Mouse (Mus musculus): ENCODE data around the gene Dohh. TPM values are rescaled to one million over a fixed set of nuclear protein-coding genes. Genes with fewer than 3 reads are reported as not detected.
A peak's percentile ranks its signal among the peaks of the same experiment; 100 is the strongest.

Dohh gene
- 93.4 and 98.7 TPM in 2 replicates for polyA plus RNA-seq (2016; fragmentation: Nextera tagmentation; extraction: Ambion mirVana)

DNA sequence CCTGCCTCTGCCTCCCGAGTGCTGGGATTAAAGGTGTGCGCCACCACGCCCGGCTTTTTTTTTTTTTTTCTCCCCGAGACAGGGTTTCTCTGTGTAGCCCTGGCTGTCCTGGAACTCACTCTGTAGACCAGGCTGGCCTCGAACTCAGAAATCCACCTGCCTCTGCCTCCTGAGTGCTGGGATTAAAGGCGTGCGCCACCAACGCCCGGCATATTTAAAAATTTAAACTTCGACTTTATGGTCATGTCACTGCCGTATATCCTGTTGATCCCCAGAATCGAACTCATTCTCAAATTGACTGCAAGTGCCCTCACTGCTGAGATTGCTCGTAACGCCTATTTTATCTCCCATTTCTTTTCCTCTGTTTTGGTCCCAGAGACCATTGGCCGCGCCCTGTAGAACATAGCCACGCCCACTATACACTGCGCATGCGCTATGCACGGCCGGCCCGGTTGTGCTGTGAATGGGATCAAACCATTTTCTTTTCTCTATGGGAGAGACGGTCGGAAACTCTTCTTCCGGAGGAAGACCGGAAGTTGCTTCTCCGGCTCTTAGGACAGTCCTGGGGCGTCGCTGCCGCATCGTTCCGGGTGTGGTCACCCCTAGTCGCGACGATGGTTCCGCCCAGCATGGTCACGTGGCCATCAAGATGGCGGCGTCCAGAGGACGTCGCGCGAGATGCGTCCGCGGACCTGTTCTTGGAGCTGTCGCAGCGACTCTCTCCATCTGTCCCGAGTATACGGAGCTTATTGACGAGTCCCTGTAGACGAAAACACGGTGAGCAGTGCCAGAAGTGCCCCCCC, at the start of gene Dohh, which contains the start of gene Gm48551:
Gene Dohh (plus strand): TSS at position 627 of the 803 bp plus-strand sequence.
Gene Gm48551 (plus strand): TSS at position 665 of the 803 bp plus-strand sequence.
- Histone ChIP-seq H3K36me3 (peaks cover 35% of the 10 kb centered on the region), H3K9me3 (replicated peaks) (no peaks in the 10 kb centered on the region), H3K4me1 (peaks cover 26% of the 10 kb centered on the region), H3K27me3 (ENCODE audit: low read depth, poor library complexity, severe bottlenecking) (no peaks in the 10 kb centered on the region), H3K4me3 (peak within 1 kb of the TSS; percentile 87), H3K27ac (replicated peaks) (peak within 1 kb of the TSS; percentile 89)
- DNase-seq (ENCODE audit: low spot score), result peak; percentile 98
- 8% methylated on average over 54 of the region's 54 CpGs for WGBS

DNA sequence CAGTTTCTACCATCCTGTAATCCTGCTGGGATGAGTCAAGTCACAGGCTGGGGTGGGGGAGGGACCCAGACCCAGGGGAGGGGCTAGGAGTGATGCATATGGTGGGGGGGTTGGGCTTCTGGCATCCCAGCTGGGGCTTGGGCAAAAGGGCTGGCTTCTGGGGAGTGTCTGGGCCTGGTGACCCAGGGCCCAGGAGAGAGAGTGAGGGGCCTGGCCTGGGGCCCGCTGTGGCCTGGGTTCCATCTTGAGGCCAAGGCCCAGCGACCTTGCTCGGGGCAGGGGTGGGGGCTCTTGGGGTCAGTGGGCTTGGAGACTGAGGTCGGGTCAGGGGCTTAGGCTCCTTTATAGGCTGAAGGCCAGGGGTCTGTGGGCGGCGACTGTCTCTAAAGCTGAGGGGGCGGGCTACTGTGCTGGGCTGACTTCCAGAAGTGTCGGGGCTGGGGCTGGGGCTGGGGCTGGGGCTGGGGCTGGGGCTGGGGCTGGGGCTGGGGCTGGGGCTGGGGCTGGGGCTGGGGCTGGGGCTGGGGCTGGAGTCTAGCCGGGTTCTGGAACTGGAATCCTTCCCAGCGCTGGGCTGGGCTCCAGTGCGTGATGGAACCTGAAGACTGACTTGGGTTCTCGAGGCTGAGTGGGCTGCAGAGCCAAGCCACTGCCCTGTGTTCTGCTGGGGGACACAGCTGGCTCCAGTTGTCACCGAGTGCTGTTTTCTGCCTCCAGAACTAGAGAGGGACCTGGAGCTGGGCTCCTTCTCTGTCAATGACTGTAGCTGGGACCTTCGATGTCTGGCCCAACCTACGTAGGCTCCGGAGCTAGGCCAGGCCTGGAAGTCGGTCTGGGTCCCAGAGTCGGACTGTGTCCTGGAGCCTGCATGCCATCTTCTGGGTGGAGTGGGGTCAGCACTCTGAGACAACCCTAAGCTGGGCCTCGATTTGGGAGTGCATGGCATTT, 48.6 kb upstream of the Dohh start:
- Histone ChIP-seq H3K4me3 (peak overlapping the region; percentile 37), H3K9me3 (replicated peaks) (no peaks in the 10 kb centered on the region), H3K4me1 (peaks cover 41% of the 10 kb centered on the region), H3K27ac (replicated peaks) (peak overlapping the region; percentile 86), H3K27me3 (ENCODE audit: low read depth, poor library complexity, severe bottlenecking) (peaks cover 77% of the 10 kb centered on the region), H3K36me3 (no peaks in the 10 kb centered on the region)
- peak; percentile 68 for DNase-seq (ENCODE audit: low spot score)
- 37% methylated on average over 19 of the region's 19 CpGs for WGBS

DNA sequence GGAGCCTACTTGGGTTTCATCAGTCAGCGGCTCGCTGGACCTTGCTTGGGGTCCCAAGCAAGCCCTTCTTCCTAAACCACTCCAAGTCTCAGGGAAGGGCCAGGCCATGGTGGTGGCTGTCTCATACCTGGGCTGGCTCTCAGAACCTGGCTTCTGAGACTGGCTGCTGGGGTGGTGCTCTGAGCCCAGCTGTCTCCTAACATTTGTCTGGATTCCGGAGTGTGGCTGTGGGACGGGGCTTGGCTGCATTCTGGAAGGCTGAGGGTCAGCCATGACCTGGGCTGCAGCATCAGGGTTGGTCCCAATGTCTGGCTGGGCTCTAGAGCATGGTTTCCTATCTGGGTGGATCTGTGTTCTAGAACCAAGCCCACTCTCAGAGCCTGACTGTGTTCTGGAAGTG, 47.7 kb upstream of the Dohh start:
- WGBS, result 96% methylated on average over 4 of the region's 4 CpGs
- H3K4me1 ChIP-seq, result peaks cover 42% of the 10 kb centered on the region
- H3K4me3 ChIP-seq, result no peak overlapping the region
- DNase-seq (ENCODE audit: low spot score), result no peak
- H3K27ac ChIP-seq (replicated peaks), result peak overlapping the region; percentile 86; the same call in 1 of the 2 replicates
- peaks cover 80% of the 10 kb centered on the region for H3K27me3 ChIP-seq (ENCODE audit: low read depth, poor library complexity, severe bottlenecking)
- no peaks in the 10 kb centered on the region for H3K36me3 ChIP-seq
- H3K9me3 ChIP-seq (replicated peaks), result no peaks in the 10 kb centered on the region

DNA sequence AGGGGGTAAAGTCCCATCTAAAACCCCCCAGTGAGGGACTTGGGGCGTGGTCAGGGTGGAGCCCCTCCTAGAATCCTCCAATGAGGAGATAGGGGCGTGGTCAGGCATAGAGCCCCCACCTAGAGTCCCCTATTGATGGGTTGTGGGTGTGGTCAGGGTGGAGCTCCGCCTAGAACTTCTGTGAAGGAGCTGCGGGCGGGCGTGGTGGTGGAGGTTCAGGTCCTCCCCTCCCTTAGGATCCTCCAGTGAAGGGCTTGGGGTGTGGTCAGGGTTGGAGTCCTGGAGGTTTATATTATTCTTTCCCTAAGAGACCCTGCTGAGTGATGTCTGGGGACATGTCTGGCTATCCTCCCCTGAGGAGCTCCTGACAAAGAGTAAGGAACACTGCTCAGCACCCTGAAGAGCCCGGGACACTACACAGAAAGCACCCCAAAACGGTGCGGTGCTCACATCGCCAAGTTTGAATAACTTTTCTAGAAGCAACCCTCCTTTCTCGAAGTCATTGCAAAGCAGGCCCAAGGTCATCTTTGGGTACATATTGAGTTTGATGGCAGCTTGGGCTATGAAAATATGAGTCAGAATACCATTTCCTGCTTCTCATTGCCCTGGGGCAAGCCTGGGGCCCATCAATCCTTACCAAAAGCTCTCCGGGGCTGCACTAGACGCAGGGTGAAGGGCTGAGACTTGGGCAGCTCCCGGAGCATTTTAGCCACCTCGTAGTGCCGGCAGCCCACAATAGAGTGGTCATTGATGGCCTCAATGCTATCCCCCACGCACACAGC, 43.5 kb upstream of the Dohh start:
- Histone ChIP-seq H3K27ac (replicated peaks) (no peak overlapping the region), H3K9me3 (replicated peaks) (no peaks in the 10 kb centered on the region), H3K4me1 (peaks cover 23% of the 10 kb centered on the region), H3K4me3 (no peak overlapping the region), H3K27me3 (ENCODE audit: low read depth, poor library complexity, severe bottlenecking) (peaks cover 85% of the 10 kb centered on the region), H3K36me3 (peaks cover 8% of the 10 kb centered on the region)
- no peak for DNase-seq (ENCODE audit: low spot score)
- WGBS, result 39% methylated on average over 17 of the region's 17 CpGs

DNA sequence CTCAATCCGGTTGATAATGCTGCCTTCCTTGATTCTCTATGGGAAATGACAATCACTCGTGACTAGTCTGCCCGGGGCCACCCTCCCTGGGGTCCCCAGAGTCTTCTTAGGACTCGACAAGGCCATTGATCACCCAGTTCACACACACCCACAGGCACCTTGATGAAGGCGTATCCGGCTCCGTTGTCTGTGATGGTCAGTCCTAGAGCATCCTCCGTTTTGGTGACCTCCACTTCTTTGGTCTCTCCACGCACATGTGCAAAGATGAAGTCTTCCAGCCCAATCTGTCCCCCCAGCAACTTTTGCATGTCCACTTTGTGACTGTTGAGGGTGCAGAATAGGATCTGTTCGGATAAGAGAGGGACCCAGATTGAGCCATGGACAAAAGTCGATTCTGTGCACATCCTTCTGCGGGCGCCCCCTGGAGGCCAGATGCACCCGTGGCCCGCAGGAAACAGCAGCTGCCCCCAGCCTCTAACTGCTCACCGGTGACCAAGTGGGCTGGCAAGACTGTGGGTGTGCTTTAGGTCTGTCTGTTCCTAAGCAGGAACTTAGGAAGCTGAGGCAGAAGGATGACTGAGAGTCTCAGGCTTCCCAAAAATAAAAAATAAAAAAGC, 42.8 kb upstream of the Dohh start:
- Histone ChIP-seq H3K4me3 (no peak overlapping the region), H3K4me1 (peaks cover 22% of the 10 kb centered on the region), H3K27me3 (ENCODE audit: low read depth, poor library complexity, severe bottlenecking) (peaks cover 91% of the 10 kb centered on the region), H3K9me3 (replicated peaks) (no peaks in the 10 kb centered on the region), H3K27ac (replicated peaks) (no peak overlapping the region), H3K36me3 (peaks cover 15% of the 10 kb centered on the region)
- WGBS, result 36% methylated on average over 16 of the region's 16 CpGs
- peak; percentile 75 for DNase-seq (ENCODE audit: low spot score)

DNA sequence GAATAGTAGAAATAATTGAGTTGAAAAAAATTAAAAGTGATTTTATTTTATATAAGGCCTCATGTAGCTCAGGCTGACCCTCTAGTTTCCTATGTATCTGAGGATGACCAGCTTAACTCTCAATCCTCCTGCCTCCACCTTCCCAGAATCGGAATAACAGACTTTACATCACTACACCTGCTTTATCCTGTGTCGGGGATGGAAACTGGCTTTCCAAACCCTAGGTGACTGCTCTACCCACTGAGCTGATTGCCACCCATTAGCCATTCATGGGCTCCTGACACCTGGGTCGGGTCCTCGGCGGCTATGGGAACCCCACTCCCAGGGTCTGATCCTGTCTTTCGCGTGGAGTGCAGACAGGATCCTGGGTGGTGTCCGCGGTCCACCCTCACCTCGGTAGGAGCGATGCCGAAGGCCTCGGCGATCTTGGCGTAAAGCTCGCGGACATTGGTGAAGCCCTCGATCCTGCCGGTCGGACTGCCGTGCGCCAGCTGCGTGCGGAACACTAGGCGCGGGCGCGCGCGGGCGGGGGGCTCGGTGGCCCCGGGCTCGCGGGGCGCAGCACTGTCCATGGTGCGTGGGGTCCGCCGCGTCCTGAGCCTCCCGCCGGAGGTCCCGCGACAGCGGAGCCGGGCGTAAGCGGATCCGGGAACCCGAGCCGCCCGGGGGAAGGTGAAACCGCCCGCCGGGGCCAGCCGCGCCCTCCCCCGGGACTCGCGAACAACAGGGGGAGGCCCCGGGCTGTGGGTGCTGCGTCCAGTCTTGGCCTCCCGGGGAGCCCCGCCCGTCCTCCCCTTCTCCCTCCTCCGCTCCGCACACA, 41.3 kb upstream of the Dohh start, which contains the start of gene Gipc3:
Gene Gipc3 (minus strand): TSS at position 581 of the 820 bp plus-strand sequence.
- Histone ChIP-seq H3K4me3 (peak within 1 kb of the TSS; percentile 57), H3K27me3 (ENCODE audit: low read depth, poor library complexity, severe bottlenecking) (peaks cover 91% of the 10 kb centered on the region), H3K27ac (replicated peaks) (peak within 1 kb of the TSS; percentile 61), H3K4me1 (peaks cover 33% of the 10 kb centered on the region), H3K36me3 (peaks cover 25% of the 10 kb centered on the region), H3K9me3 (replicated peaks) (no peaks in the 10 kb centered on the region)
- DNase-seq (ENCODE audit: low spot score), result peak; percentile 44
- WGBS, result 7% methylated on average over 57 of the region's 67 CpGs

DNA sequence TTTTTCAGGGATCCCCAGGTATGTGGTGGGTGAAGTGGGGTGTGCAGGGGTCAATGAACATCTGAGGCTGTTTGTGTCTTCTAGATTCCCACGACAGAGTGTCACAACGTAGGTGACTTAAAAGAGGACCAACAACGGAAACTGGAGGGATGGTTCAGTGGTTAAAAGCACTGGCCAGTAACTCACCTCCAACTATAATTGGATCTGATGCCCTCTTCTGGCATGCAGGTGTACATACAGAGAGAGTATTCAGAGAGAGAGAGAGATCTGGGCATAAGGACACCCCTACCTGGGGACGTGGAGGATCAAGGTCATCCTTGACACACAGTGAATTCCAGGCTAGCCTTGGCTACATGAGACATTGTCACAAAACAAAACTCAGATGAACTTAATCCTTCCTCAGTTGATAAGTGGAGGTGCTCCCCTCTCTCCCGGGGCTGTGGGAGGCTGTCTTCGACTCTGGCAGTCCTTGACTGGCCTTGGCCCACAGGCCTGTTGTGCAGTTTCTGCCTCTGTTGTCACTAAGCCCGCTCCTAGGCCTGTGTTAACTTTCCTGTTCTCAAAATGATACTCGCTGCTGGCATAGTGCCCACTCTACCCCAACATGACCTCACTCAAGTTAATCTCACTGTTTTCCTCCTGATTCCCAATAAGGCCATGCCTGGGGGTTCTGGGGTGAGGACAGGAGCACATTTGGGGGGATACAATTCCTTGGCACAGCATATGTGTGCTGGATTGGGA, 39.6 kb upstream of the Dohh start:
- no peaks in the 10 kb centered on the region for H3K9me3 ChIP-seq (replicated peaks)
- H3K27me3 ChIP-seq (ENCODE audit: low read depth, poor library complexity, severe bottlenecking), result peaks cover 95% of the 10 kb centered on the region
- H3K4me1 ChIP-seq, result peaks cover 47% of the 10 kb centered on the region
- peaks cover 35% of the 10 kb centered on the region for H3K36me3 ChIP-seq
- DNase-seq (ENCODE audit: low spot score), result no peak
- H3K4me3 ChIP-seq, result no peak overlapping the region
- 56% methylated on average over 8 of the region's 8 CpGs for WGBS
- H3K27ac ChIP-seq (replicated peaks), result no peak overlapping the region

DNA sequence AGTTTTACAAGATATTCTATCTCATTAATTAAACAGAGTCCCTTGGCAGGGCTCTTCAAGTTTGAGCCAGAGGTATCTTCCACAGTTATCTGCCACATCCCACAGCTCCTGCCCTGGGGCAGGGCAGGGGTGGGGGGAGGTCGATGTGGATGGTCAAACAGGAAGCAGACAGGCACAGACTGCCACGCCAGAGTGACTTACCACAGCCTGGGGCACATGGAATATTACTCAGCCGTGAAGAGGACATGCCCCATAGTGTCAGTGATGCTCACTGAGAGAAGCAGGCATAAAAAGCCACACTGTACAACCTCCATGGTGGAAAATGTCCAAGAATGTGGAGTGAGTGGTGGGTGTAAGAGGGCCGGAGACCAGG, 39.1 kb upstream of the Dohh start:
- Histone ChIP-seq H3K4me1 (peaks cover 53% of the 10 kb centered on the region), H3K36me3 (peaks cover 35% of the 10 kb centered on the region), H3K9me3 (replicated peaks) (no peaks in the 10 kb centered on the region), H3K4me3 (no peak overlapping the region), H3K27ac (replicated peaks) (no peak overlapping the region), H3K27me3 (ENCODE audit: low read depth, poor library complexity, severe bottlenecking) (peaks cover 92% of the 10 kb centered on the region)
- 88% methylated on average over 4 of the region's 4 CpGs for WGBS
- no peak for DNase-seq (ENCODE audit: low spot score)

DNA sequence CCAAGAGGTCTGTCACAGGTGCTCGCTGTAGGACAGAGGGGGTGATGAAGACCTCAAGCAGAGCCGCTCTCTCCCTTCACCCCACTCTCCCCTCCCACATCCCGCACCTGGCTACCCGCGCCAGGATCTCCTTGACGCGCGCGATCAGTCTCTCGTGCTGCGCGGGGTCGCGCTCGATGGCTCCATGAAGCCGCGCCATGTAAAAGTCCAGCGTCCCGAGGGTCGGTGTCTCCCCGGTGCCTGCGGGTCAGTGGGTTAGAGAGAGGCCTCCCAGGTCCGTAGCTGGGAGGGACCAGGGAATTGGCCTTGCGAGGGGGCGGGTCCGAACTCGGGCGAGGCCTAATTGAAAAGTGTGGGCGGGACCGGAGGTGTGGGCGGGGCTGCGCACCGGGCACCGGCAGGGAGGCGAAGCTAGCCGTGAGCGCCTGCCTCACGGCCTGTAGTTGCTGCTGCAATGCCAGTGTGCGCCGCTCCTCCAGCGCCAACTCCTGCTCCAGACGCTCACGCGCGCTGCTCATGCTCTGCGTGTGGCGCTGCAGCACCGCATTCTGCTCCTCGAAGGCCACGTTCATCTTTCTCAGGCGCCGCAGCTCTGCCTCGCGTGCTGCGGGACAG, 37.7 kb upstream of the Dohh start:
- peaks cover 35% of the 10 kb centered on the region for H3K36me3 ChIP-seq
- H3K4me3 ChIP-seq, result peak overlapping the region; percentile 40
- no peaks in the 10 kb centered on the region for H3K9me3 ChIP-seq (replicated peaks)
- peaks cover 78% of the 10 kb centered on the region for H3K27me3 ChIP-seq (ENCODE audit: low read depth, poor library complexity, severe bottlenecking)
- H3K4me1 ChIP-seq, result peaks cover 56% of the 10 kb centered on the region
- peak; percentile 72 for DNase-seq (ENCODE audit: low spot score)
- 5% methylated on average over 55 of the region's 55 CpGs for WGBS
- peak overlapping the region; percentile 58; the same call in 1 of the 2 replicates for H3K27ac ChIP-seq (replicated peaks)

DNA sequence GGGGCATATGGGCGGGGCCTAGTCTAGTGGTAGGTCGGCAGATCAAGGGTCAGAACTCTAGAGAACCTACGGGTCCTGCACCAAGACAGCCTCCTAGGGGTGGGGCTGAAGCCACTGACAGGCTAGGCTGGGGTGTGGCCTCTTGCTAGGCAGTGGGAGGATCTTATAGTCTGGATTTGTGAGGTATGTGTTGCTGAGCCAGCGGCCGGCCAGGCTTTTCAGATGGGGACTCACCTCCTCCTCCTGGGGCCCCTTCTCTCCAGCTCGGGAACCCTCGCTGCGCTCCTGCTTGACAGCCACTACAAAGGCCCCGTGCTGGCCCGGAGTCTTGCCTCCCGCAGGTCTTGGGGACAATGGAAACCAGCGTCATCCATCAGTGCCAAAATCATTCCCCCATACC, 35.1 kb upstream of the Dohh start:
- 5% methylated on average over 12 of the region's 12 CpGs for WGBS
- peak; percentile 38 for DNase-seq (ENCODE audit: low spot score)
- Histone ChIP-seq H3K27me3 (ENCODE audit: low read depth, poor library complexity, severe bottlenecking) (peaks cover 52% of the 10 kb centered on the region), H3K4me3 (peak overlapping the region; percentile 77), H3K4me1 (peaks cover 55% of the 10 kb centered on the region), H3K27ac (replicated peaks) (peak overlapping the region; percentile 95), H3K36me3 (peaks cover 35% of the 10 kb centered on the region), H3K9me3 (replicated peaks) (no peaks in the 10 kb centered on the region)

All from midbrain, embryonic 10.5 days (tissue).